Mouse (Mus musculus) limb, embryonic 11.5 days (tissue): Measurements from ENCODE around the gene Dmrt1. TPM values are rescaled to one million over a fixed set of nuclear protein-coding genes. Genes with fewer than 3 reads are reported as not detected.

Experiments used
- ATAC-seq: fragments of 200-750 bp; cut with Nextera tagmentation; 2 replicates; pipeline ENCODE4 v1.8.0; 2017; ENCODE audit warnings: low read depth; ENCODE audit not compliant: insufficient number of reproducible peaks, low FRiP score, low TSS enrichment
- DNase-seq: peaks from one replicate; pipeline ENCODE4 v3.0.0-alpha.2; 2015; ENCODE audit warnings: low spot score
- H3K27ac ChIP-seq: fragments of 300-500 bp; sonication (generic); replicated peaks from 2 replicates; pipeline ENCODE4 v1.5.1; 2014; ENCODE audit warnings: low read depth, mild to moderate bottlenecking, low read length
- H3K27me3 ChIP-seq: fragments of 300-500 bp; sonication (generic); 2 replicates; pipeline ENCODE4 v1.6.1; 2014; ENCODE audit warnings: mild to moderate bottlenecking, low read length, mixed read lengths; ENCODE audit not compliant: control insufficient read depth, insufficient read depth
- H3K36me3 ChIP-seq: fragments of 300-500 bp; sonication (generic); 2 replicates; pipeline ENCODE4 v1.6.1; 2014; ENCODE audit warnings: mild to moderate bottlenecking, low read length, moderate library complexity, mixed read lengths; ENCODE audit not compliant: control insufficient read depth, insufficient read depth
- H3K4me1 ChIP-seq: fragments of 300-500 bp; sonication (generic); 2 replicates; pipeline ENCODE4 v1.6.1; 2014; ENCODE audit warnings: low read length, mixed read lengths; ENCODE audit not compliant: control insufficient read depth, insufficient read depth
- H3K4me2 ChIP-seq: fragments of 300-500 bp; sonication (generic); 2 replicates; pipeline ENCODE4 v1.6.1; 2014; ENCODE audit warnings: low read depth, mild to moderate bottlenecking, moderate library complexity; ENCODE audit not compliant: severe bottlenecking
- H3K4me3 ChIP-seq: fragments of 300-500 bp; sonication (generic); 2 replicates; pipeline ENCODE4 v1.5.1; 2014; ENCODE audit warnings: low read depth, low read length
- H3K9ac ChIP-seq: fragments of 300-500 bp; sonication (generic); 2 replicates; pipeline ENCODE4 v1.6.1; 2014; ENCODE audit warnings: mild to moderate bottlenecking, low read length
- H3K9me3 ChIP-seq: fragments of 300-500 bp; sonication (generic); 2 replicates; pipeline ENCODE4 v1.6.1; 2016; ENCODE audit warnings: low read length; ENCODE audit not compliant: control insufficient read depth
- WGBS: fragments of 180-500 bp; shearing (Covaris S2); extraction: QIAGEN DNeasy Blood & Tissue Kit; methylation state at CpG from one replicate; pipeline ENCODE4 v1.1.7; 2014; 5-methylcytosine and 5-hydroxymethylcytosine counted together
- polyA plus RNA-seq: library from polyadenylated mRNA; unstranded; fragments of >200 nt; fragmentation: Nextera tagmentation; extraction: Ambion mirVana; gene quantifications from 2 replicates; pipeline ENCODE4 v1.2.1, GENCODE M21; 2014

Gene Dmrt1
- polyA plus RNA-seq, 1 experiment from 2014 or later = 0.23 TPM

DNA sequence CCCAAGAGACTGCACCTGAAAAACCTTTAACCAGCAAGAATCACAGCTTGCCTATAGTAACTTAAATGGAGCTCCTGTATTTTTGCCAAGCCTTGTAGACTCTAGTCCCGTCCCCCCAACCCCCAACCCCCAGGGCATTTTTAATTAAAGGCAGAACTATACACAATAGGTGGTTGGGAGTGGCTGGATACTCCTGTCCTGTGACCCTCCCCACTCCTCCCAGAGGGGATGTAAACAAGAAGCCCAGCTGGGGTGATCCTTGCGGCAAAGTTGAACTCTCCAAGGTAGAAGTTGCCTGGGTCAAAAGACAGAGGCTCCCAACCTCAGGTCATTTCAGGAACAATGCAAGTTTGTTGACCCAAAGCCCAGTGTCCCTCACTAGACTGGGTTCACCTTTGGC is 16.9 kb upstream of the Dmrt1 start:
- Histone ChIP-seq H3K27me3 (0 out of 2 replicates have a peak, but pooled peaks cover 5% of the 10 kb centered on the region), H3K9me3 (no peaks in the 10 kb centered on the region), H3K4me2 (no peak overlapping the region), H3K36me3 (no peaks in the 10 kb centered on the region), H3K27ac (no peak overlapping the region), H3K4me3 (no peak overlapping the region), H3K9ac (no peak overlapping the region), H3K4me1 (peaks cover 15% of the 10 kb centered on the region; the same call in 1 of the 2 replicates)
- DNase-seq (no peak), ATAC-seq (no peak)
- WGBS = 13% methylated on average over 2 of the region's 2 CpGs

DNA sequence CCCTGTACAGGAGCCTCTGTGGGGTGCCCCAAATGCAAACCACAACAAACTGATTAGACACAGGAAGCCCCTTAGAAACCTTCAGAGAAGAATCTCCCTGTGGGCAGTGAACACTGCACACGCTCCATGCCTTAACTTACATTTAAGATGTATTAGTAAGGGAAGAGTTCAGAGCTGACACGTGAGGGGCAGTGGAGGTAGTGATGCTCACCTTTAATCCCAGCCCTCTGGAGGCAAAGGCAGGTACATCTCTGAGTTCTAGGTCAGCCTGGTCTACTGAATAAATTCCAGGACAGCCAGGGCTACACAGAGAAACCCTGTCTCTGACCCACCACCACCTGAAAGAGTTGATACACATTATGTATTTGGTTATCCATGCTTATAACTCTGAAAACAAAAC is 15.9 kb upstream of the Dmrt1 start:
- H3K9ac ChIP-seq = no peak overlapping the region
- no peaks in the 10 kb centered on the region for H3K9me3 ChIP-seq
- H3K4me3 ChIP-seq = no peak overlapping the region
- DNase-seq (no peak), ATAC-seq (no peak)
- H3K27ac ChIP-seq = no peak overlapping the region
- WGBS = 61% methylated on average over 2 of the region's 2 CpGs
- peaks cover 15% of the 10 kb centered on the region; the same call in 1 of the 2 replicates for H3K4me1 ChIP-seq
- H3K27me3 ChIP-seq = 0 out of 2 replicates have a peak, but pooled peaks cover 5% of the 10 kb centered on the region
- no peaks in the 10 kb centered on the region for H3K36me3 ChIP-seq
- no peak overlapping the region for H3K4me2 ChIP-seq

DNA sequence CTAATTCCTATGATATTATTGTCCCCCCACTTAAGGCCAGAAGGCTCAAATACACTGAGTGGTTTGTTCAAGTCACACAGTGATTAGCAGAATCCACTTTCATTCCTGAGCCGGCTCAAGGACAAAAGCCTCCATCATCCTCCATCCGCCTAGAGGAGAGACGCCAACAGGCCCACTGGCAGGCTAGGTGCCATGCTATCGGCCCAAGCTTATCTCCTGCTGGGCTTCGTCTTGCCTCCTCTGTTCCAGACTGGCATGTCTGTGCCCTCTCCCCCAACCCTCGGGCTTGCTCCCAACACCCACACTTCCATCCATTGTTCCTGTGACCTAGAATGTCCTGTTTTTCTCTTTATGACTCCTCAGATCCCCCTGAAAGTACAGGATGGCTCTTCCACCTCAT is 8.0 kb upstream of the Dmrt1 start:
- DNase-seq (no peak), ATAC-seq (no peak)
- 79% methylated on average over 6 of the region's 6 CpGs for WGBS

DNA sequence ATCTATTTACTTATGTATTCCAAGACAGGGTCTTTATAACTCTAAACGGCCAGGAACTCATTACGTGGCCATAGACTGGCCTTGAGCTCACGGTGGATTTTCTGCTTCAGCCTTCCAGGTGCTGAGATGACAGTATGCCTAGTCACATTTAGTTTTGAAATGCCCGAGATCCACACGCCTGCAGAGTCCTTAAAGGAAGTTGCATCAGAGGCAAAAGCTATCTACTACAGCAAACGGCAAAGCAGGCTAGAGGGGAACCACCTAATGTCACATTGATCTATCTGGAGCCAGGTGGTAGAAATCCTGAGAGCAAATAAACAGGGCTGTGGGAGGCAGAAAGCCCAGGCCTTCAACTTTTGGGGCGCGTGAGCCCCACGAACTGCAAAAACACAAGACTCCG is 540 bp upstream of the Dmrt1 start:
- no peaks in the 10 kb centered on the region for H3K36me3 ChIP-seq
- no peak for ATAC-seq
- H3K4me2 ChIP-seq = no peak overlapping the region
- peaks cover 54% of the 10 kb centered on the region for H3K27me3 ChIP-seq
- no peak for DNase-seq
- peaks cover 13% of the 10 kb centered on the region; the same call in 1 of the 2 replicates for H3K4me1 ChIP-seq
- H3K9me3 ChIP-seq = no peaks in the 10 kb centered on the region
- H3K27ac ChIP-seq = no peak overlapping the region
- 32% methylated on average over 10 of the region's 10 CpGs for WGBS
- no peak overlapping the region for H3K9ac ChIP-seq
- no peak overlapping the region for H3K4me3 ChIP-seq

More for the DNA sequence above, 8.0 kb upstream of the Dmrt1 start:
- no peak overlapping the region for H3K4me3 ChIP-seq
- no peak overlapping the region for H3K4me2 ChIP-seq
- no peak overlapping the region for H3K27ac ChIP-seq
- no peaks in the 10 kb centered on the region for H3K9me3 ChIP-seq
- H3K4me1 ChIP-seq = no peaks in the 10 kb centered on the region
- H3K36me3 ChIP-seq = no peaks in the 10 kb centered on the region
- no peak overlapping the region for H3K9ac ChIP-seq
- no peaks in the 10 kb centered on the region for H3K27me3 ChIP-seq

DNA sequence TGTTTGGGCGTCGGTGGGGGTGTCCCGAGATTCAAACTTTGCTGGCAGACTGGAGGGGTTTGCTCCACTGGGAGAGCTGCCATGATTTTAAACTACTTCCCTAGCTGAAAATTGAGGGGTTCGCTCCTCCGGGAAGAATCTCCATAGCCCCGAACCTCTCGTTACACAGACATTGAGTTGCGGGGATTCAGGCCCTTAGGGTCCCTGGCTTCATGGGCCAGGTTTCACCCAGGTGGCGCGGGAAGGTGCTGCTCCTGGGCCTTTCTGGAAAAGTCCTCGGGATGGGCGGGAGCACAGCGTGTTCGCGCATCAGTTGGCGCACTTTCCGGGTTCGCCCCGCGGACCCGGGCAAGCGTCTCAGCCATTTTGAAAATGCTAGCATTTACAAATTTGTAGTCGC is 1.2 kb downstream of the Dmrt1 start:
- 2% methylated on average over 23 of the region's 23 CpGs for WGBS
- no peak overlapping the region for H3K9ac ChIP-seq

DNA sequence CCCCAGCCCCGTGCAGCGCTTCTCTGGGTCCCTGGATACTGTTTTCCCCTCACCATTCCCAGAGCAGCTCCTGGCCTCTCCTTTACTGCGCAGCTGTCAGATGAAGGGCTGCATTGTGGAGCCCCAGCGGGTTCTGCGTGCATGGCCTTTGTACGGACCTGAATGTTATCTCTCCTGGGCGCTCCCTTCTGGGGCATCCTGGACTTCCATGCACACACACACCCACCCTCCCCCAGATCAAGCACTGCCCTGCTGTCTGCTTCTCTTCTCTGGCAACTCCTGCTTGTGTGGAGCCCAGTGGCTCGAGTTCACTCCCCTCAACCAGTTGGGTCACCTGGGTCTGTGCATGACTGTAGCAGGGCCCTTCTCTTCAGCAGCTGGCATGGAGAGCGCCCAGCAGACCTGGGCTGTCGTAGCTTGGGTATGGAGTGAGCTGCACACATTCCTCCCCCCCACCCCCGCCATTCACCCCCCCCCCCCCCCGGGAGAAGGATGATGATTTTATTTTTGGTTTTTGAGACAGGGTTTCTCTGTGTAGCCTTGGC is 9.6 kb downstream of the Dmrt1 start:
- Histone ChIP-seq H3K36me3 (no peaks in the 10 kb centered on the region), H3K27me3 (no peaks in the 10 kb centered on the region), H3K4me2 (no peak overlapping the region), H3K27ac (no peak overlapping the region), H3K9me3 (no peaks in the 10 kb centered on the region), H3K4me1 (no peaks in the 10 kb centered on the region), H3K9ac (no peak overlapping the region), H3K4me3 (no peak overlapping the region)
- 44% methylated on average over 11 of the region's 12 CpGs for WGBS
- no peak for ATAC-seq
- no peak for DNase-seq

More for the DNA sequence above, 1.2 kb downstream of the Dmrt1 start:
- Histone ChIP-seq H3K27me3 (peaks cover 54% of the 10 kb centered on the region), H3K4me3 (peak overlapping the region; percentile 24; the same call in 1 of the 2 replicates), H3K4me2 (peak overlapping the region; percentile 47), H3K27ac (no peak overlapping the region), H3K36me3 (no peaks in the 10 kb centered on the region), H3K4me1 (peaks cover 13% of the 10 kb centered on the region; the same call in 1 of the 2 replicates), H3K9me3 (no peaks in the 10 kb centered on the region)
- ATAC-seq (no peak), DNase-seq (peak; percentile 58)

DNA sequence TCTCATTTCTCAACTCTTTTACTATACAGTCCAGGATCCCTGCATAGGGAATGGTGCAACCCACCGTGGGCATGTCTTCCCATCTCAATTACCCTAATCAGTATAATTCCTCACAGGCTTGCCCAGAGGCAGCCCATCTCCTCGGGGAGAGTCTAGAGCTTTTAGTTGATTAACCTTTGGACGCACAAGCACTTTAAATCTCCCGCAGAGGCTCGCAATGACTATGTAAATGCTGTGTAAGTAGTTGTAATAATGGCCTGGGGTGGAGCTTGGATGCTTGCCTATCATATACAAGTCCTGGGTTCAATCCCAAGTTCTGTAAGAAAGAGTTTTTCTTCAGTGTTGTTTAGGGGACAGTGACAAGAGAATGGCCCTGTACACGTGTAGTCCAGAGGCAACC is 18.7 kb downstream of the Dmrt1 start:
- Histone ChIP-seq H3K4me2 (no peak overlapping the region), H3K4me1 (no peaks in the 10 kb centered on the region), H3K27me3 (no peaks in the 10 kb centered on the region), H3K27ac (no peak overlapping the region), H3K4me3 (no peak overlapping the region), H3K9me3 (no peaks in the 10 kb centered on the region), H3K9ac (no peak overlapping the region), H3K36me3 (no peaks in the 10 kb centered on the region)
- no peak for ATAC-seq
- WGBS = 74% methylated on average over 6 of the region's 6 CpGs
- DNase-seq = no peak

DNA sequence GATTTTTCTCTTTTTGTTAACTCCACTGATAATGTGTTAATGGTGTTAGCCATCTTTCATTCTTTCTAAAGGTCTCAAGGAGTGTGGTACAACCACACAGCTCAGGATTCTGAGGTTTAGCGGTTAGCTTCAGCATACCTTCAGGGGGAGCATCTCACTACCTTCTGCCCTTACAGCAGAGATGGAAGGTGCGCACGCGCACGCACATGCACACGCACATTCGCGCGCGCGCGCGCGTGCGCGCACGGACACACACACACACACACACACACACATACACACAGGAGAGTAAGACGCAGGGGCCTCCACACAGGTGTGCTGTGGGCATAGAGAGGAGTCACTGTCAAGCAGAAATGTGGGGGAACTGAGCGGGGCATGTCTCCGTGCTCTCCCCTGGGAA is 20.3 kb downstream of the Dmrt1 start:
- Histone ChIP-seq H3K27me3 (no peaks in the 10 kb centered on the region), H3K36me3 (no peaks in the 10 kb centered on the region), H3K4me2 (no peak overlapping the region), H3K27ac (no peak overlapping the region), H3K9ac (no peak overlapping the region), H3K9me3 (no peaks in the 10 kb centered on the region), H3K4me1 (no peaks in the 10 kb centered on the region), H3K4me3 (no peak overlapping the region)
- ATAC-seq = no peak
- WGBS = 94% methylated on average over 20 of the region's 20 CpGs
- DNase-seq = no peak

DNA sequence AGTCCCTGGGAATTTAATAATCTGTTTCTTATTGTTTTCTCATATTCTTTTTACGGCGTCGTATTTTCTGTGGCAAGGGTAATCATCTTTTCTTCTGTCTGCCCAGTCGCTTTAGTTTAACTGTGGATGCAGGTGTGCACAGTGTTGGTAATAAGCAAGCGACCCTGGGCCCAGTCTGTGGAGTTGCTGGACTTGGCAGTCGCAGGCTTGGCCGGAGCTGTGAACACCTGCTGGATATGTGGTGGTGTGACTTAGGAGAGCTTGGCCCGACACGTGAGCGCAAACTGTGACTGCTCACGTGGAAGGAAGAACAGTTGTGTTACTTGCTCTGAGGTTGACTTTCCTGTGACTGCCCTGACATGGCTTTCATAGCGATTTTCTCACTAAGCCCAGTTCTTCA is 24.3 kb downstream of the Dmrt1 start:
- no peaks in the 10 kb centered on the region for H3K27me3 ChIP-seq
- H3K4me3 ChIP-seq = no peak overlapping the region
- no peak overlapping the region for H3K27ac ChIP-seq
- ATAC-seq (0 out of 2 replicates have a peak, but pooled peaks have one; percentile 57), DNase-seq (peak; percentile 47)
- H3K36me3 ChIP-seq = no peaks in the 10 kb centered on the region
- H3K4me2 ChIP-seq = no peak overlapping the region
- no peak overlapping the region for H3K9ac ChIP-seq
- WGBS = 55% methylated on average over 12 of the region's 12 CpGs
- no peaks in the 10 kb centered on the region; the same call in 1 of the 2 replicates for H3K4me1 ChIP-seq
- H3K9me3 ChIP-seq = no peaks in the 10 kb centered on the region
